Mouse (Mus musculus): ENCODE data around the gene Tomm40.

The Tomm40 gene

GRCm38 (mm10) chr7:19686521-19686920 is 28.7 kb downstream of the Tomm40 start:
- no peak for DNase-seq (ENCODE audit: low read depth)

- DNase-seq (ENCODE audit: low read depth), result no peak
Measured at GRCm38 (mm10) chr7:19685374-19685773, 29.9 kb downstream of the Tomm40 start.

DNA sequence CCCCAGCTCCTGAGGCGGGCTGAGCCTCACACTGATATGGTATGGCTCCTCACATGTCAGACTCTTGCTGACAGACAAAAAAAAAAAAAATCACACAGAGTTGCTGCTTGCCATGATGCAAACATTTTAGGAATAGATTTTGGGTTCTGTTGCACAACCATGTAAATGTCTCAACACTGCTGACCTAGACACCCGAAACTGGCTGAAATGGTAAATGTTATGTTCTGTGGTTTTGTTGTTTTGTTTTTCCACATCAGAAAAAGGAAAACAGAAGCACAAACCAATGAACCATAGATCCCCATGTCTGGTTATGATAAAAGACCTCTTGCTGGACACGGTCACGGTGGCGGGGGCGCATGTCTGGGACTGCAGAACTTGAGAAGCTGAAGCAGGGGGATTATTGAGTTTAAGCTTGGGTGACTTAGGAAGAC is 31.5 kb downstream of the Tomm40 start:
- no peak for DNase-seq (ENCODE audit: low read depth)

DNA sequence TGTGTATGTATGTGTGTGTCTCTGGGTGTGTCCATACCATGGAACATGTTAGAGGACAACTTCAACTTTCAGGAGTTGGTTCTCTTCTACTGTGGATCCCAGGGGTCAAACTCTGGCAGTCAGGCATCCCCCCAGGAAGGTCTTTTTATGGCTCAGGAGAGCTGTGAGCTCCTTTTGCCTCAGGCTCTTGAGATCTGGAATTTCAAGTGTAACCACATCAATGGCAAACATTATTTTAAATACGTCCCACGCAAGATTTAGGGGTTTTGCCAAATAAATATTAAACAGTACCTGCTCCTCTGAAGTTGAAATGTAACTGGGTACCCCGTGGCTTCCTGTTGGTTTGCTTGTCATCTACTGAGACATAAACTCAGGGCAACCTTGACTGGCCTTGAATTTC is 32.3 kb downstream of the Tomm40 start:
- DNase-seq (ENCODE audit: low read depth), result no peak

DNA sequence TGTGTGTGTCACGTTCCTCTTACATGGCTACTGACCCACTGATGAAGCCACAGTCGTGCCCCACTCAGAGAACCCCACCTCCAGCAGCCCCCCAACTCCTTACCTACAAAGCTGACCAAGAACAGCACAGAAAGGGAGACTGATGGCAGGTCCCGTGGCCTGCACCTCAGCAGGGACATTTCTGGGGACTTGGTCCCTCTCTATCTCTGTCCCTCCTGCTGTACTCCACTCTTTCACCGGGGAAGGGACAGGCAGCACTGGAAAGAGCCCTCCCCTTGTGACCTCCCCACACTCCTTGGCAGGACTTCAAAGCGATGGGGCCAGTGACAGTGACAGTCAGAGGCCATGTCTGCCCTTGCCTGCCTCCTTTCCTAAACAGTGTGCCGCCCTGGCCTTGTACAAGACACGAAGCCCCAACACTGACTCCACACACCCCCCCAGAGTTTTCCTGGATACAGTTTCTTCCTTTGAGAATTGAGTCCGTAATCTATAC is 34.0 kb downstream of the Tomm40 start, which contains the start of the genes Gm44805 and Apoc4:
TSS of gene Gm44805 (minus strand) at position 222 of the 493 bp plus-strand sequence.
TSS of gene Apoc4 (minus strand) at position 278 of the 493 bp plus-strand sequence.
- DNase-seq (ENCODE audit: low read depth), result no peak

DNA sequence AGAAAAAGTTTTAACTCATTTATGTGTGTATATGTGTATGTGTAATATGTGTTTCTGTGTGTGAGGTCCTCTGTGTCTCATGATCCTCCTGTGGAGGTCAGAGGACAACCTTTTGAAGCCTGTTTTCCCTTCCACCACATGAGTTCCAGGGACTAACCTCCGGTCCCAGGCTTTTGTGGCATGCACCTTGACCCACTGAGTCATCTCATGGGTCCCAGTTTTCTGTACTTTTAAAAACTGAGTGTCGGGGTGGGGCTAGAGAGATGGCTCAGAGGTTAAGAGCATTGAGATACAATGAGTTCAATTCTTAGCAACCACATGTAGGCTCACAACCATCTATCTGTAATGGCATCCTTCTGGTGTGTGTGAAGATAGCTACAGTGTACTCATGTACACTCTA is 34.5 kb downstream of the Tomm40 start:
- no peak for DNase-seq (ENCODE audit: low read depth)

DNA sequence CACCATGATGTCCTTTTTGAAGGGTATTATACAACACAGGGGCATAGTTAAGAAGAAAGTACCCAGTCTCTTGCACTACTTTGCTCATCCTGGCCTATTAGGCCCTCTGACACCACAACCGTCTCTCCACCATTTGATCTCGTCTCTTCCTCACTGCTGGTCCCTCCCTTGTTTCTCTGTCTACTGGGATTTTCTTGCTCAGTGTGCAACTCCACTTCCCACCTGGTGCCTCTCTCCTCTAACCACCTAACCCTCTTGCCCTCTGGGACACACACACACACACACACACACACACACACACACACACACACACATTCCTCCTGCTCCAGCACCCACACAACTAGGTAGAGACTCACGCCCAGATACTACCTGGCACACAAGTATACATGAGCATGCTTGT is 36.3 kb downstream of the Tomm40 start:
- no peak for DNase-seq (ENCODE audit: low read depth)

GRCm38 (mm10) chr7:19677872-19678271 is 37.4 kb downstream of the Tomm40 start, which contains the start of gene Apoc2:
Gene Apoc2 (minus strand): TSS chr7:19677941.
- no peak for DNase-seq (ENCODE audit: low read depth)

- DNase-seq (ENCODE audit: low read depth), result no peak
Measured at GRCm38 (mm10) chr7:19676662-19677061, 38.6 kb downstream of the Tomm40 start.

DNA sequence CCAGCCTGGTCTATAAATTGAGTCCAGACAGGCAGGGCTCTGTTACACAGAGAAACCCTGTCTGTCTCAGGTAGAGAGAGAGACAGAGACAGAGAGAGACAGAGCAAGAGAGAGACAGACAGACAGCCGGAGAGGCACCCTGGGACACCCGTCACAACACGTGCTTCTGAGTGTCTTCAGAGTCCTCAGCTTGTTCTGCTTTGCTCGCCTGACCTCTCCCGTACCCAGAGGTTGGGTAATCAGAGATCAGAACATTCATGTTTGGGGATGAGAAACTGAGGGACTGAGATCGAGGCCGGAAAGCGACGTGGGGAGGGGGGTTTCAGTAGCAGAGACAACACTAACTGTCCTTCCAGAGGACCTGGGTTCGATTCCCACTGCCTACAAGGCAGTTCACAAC is 39.4 kb downstream of the Tomm40 start:
- DNase-seq (ENCODE audit: low read depth), result no peak

GRCm38 (mm10) chr7:19673083-19673699 is 42.0 kb downstream of the Tomm40 start:
- no peak for DNase-seq (ENCODE audit: low read depth)

- no peak for DNase-seq (ENCODE audit: low read depth)
Measured at GRCm38 (mm10) chr7:19671511-19671910, 43.7 kb downstream of the Tomm40 start.

DNA sequence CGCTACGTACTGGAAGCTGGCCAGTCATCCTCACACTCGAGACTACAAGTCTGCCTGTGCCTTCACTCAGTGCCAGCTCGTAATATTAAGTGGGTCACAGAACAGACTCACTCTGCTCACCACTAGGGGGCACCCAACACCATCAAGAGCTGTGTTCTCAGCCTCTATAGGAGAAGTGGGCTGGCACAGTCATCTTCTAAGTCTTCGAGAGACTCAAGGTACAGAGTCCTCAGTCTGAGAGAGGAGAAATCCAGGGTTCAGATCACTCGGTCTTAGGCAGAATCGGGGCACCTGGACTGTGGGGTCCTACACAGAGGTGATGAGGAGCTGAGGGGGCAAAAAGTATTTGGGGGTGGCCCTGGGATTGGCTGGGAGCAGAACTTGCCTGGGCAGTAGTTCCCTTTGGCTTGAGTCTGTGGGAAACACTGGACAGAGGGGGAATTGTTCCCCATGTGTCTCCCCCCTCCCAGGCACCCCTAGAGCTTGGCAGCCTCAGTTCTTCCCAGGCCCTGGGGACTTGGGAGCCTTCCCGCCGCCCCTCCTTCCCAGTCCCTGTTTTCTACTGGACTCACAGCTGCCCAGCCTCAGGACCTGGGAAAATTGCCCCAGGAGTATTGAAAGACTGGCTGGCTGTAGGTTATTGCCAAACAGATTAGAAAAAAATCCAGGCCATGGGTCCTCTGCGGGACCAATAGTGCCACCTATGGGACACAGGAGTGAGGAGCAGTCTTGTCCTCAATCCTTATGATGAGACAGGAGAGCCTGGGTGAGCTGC is 46.1 kb downstream of the Tomm40 start:
- peak; percentile 96 for DNase-seq (ENCODE audit: low read depth)

DNA sequence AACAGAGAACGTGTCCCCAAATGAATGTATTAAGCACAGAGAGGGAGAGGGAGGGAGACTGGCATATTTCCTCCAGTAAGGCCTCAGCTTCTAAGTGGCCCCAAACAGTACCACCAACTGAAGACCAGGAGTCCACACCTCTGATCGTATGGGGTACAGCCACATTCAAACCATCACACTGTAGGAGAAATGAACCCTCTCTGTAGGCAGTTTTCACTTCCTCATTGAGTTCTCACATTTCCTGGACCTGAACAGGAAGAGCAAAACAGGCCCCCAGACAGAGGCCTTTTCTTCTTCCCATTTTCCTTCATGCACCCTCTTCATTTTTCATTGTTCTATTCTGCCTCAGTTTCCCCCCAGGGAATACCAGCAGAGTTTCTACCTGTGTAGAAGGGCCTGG is 47.8 kb downstream of the Tomm40 start:
- DNase-seq (ENCODE audit: low read depth), result no peak

- DNase-seq (ENCODE audit: low read depth), result no peak
Measured at GRCm38 (mm10) chr7:19666750-19667149, 48.5 kb downstream of the Tomm40 start.

DNA sequence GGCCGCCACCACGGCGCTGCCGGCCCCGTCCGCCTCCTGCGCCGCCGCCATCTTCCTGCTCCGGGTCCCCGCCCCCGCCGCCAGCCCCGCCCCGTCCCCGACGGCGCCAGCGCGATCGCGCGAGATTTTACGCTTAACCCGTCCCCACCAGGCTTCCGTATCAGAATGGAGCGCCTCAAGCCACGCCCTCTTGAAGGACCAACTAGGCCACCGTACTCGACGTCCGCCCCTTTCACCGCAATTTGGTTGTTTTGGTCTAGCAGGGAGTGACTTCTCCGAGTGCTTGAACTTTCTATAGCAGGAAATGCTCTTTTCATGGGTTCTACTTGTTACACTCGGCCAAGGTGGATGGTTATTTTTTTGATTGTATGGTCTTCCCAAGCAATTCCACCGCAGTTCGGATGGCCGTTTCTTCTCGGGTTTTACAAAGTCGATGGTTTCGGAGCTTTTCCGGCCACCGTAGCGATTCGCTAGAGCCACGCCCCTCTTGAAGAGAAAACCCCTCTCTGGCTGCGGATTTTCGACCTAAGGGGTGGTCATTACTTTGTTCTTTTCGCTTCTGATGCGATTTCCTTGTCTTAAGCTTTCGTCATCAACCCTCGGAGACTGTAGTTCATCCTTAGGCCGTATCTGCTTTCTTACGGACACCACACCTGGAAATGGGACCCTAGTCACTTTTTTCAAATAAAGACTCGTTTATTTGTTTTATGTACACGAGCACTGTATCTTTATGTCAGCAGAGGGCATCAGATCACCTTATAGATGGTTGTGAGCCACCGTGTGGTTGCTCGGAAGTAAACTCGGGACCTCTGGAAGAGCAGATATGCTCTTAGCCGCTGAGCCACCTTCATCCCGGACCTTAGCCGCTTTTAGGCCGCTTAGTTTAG is 50.0 kb downstream of the Tomm40 start, which contains the start of gene Clptm1:
TSS of gene Clptm1 (minus strand) at position 79 of the 887 bp plus-strand sequence.
- DNase-seq (ENCODE audit: low read depth), result peak; percentile 96

DNA sequence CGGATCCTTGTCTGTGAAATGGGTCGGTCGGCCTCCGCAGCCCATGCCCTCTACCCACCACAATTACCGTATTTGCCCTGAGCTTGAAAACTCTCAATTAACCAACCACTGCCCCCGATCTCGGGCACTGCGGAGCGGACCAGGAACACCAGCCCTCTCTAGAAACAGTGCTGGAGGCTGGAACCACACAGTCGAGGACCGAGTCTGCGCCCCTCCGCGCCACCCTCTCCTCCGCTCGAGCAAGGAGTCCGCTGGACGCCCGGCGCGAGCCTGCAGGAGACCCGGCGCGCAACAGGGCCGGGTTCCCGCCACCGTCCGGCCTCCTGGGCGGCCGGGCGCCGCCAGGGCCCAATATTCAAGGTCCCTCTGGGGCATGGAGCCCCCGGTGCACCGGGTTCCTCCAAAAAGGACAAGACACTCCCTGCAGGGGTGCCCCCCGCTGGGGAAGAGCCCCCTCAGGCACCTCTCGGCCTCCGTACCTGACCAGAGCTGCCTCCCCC is 50.7 kb downstream of the Tomm40 start:
- DNase-seq (ENCODE audit: low read depth), result no peak

DNA sequence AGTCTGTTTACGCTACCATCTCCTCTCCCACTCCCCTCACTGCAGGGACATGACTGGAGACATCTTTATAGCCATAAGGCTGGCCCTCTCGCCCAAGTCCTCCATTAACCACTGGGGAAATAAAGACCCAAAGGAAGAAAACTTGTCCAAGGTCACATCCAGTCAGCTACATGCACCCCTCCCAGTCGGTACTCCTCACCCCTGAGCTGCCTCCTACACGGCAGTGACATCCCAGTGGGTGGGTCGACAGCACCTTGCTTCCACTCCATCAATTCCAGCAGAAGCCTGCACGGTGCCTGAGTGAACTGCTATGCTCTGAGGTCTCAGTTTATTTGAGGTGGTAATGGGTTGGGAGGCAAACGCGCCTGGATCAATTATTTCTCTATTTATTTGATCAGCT is 51.3 kb downstream of the Tomm40 start:
- DNase-seq (ENCODE audit: low read depth), result no peak

DNA sequence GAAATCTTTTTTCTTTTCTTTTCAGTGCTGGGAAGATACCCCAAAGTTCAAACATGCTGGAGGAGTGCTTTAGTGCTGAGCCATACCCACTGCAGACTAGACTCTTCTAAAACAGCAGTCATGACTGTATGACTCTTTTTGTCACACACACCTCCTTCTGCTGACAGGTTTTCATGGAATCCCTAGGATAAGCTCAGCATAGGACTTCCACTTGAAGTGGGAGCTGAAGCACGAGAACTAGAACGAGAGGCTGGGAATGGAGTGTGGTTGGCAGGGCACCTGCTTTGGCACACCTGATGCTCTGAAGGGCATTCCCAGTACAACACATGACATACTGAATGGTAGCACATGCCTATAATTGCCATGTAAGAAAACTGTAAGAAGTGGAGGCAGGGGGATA is 62.6 kb downstream of the Tomm40 start:
- DNase-seq (ENCODE audit: low read depth), result no peak

Data from c-Kit-positive CD71-negative TER-119-negative erythroid progenitor cells, embryonic 14.5 days (primary cell).